Mouse (Mus musculus) liver, embryonic 11.5 days (tissue): ENCODE results near the gene Tns4. TPM values are rescaled to one million over a fixed set of nuclear protein-coding genes. Genes with fewer than 3 reads are reported as not detected.
A peak's percentile ranks its signal among the peaks of the same experiment; 100 is the strongest.

Source experiments
- ATAC-seq: fragments of 200-750 bp; cut with Nextera tagmentation; replicated peaks from 2 replicates; pipeline ENCODE4 v1.8.0; 2017; ENCODE audit warnings: moderate number of reproducible peaks, mild to moderate bottlenecking, moderate TSS enrichment, moderate library complexity; ENCODE audit not compliant: low FRiP score
- DNase-seq: peaks from one replicate; pipeline ENCODE4 v3.0.0-alpha.2; 2017; ENCODE audit warnings: low spot score
- H3K27ac ChIP-seq: fragments of 300-500 bp; sonication (generic); 2 replicates; pipeline ENCODE4 v1.5.1; 2014; ENCODE audit warnings: mild to moderate bottlenecking, low read depth, low read length, control low read depth
- H3K27me3 ChIP-seq: fragments of 300-500 bp; sonication (generic); replicated peaks from 2 replicates; pipeline ENCODE4 v1.6.1; 2014; ENCODE audit warnings: low read length, mixed read lengths; ENCODE audit not compliant: control insufficient read depth, insufficient read depth
- H3K36me3 ChIP-seq: fragments of 300-500 bp; sonication (generic); 2 replicates; pipeline ENCODE4 v1.6.1; 2014; ENCODE audit warnings: mild to moderate bottlenecking, low read length, moderate library complexity, mixed read lengths; ENCODE audit not compliant: control insufficient read depth, insufficient read depth
- H3K4me1 ChIP-seq: fragments of 300-500 bp; sonication (generic); replicated peaks from 2 replicates; pipeline ENCODE4 v1.6.1; 2014; ENCODE audit warnings: low read length, mixed read lengths; ENCODE audit not compliant: control insufficient read depth, insufficient read depth
- H3K4me2 ChIP-seq: fragments of 300-500 bp; sonication (generic); 2 replicates; pipeline ENCODE4 v1.6.1; 2014; ENCODE audit warnings: mild to moderate bottlenecking, control low read depth, moderate library complexity
- H3K4me3 ChIP-seq: fragments of 300-500 bp; sonication (generic); 2 replicates; pipeline ENCODE4 v1.5.1; 2014; ENCODE audit warnings: low read depth, low read length, control low read depth
- H3K9ac ChIP-seq: fragments of 300-500 bp; sonication (generic); 2 replicates; pipeline ENCODE4 v1.6.1; 2014; ENCODE audit warnings: low read depth, low read length, control low read depth
- H3K9me3 ChIP-seq: fragments of 300-500 bp; sonication (generic); 2 replicates; pipeline ENCODE4 v1.6.1; 2016; ENCODE audit warnings: low read length, inconsistent platforms, mixed read lengths; ENCODE audit not compliant: control insufficient read depth
- whole genome bisulfite sequencing: fragments of 180-500 bp; shearing (Covaris S2); extraction: QIAGEN DNeasy Blood & Tissue Kit; methylation state at CpG from one replicate; pipeline ENCODE4 v1.1.7; 2014; 5-methylcytosine and 5-hydroxymethylcytosine counted together
- polyA plus RNA-seq: library from polyadenylated mRNA; unstranded; fragments of >200 nt; fragmentation: Nextera tagmentation; extraction: Ambion mirVana; gene quantifications from 2 replicates; pipeline ENCODE4 v1.2.1, GENCODE M21; 2014

The Tns4 gene
- polyA plus RNA-seq, 1 experiment from 2014 or later: not detected

- Histone ChIP-seq H3K4me2 (peak overlapping the region; percentile 59), H3K9me3 (no peaks in the 10 kb centered on the region), H3K9ac (peak overlapping the region; percentile 27; the same call in 1 of the 2 replicates), H3K4me1 (peaks cover 15% of the 10 kb centered on the region), H3K36me3 (peaks cover 23% of the 10 kb centered on the region), H3K27ac (peak overlapping the region; percentile 30; the same call in 1 of the 2 replicates), H3K27me3 (no peaks in the 10 kb centered on the region), H3K4me3 (peak overlapping the region; percentile 93)
- DNase-seq (no peak), ATAC-seq (peak; percentile 6; the same call in 1 of the 2 replicates)
- WGBS: 42% methylated on average over 18 of the region's 18 CpGs
These were observed 64.5 kb downstream of the Tns4 start for GRCm38 (mm10) chr11:99024468-99025134.

GRCm38 (mm10) chr11:99023500-99024467 is 65.3 kb downstream of the Tns4 start, which contains the start of gene Top2a:
Top2a (minus strand) TSS chr11:99024189.
- Histone ChIP-seq H3K4me1 (peaks cover 15% of the 10 kb centered on the region), H3K4me3 (peak within 1 kb of the TSS; percentile 93), H3K4me2 (peak within 1 kb of the TSS; percentile 81), H3K36me3 (peaks cover 29% of the 10 kb centered on the region), H3K9me3 (no peaks in the 10 kb centered on the region), H3K27ac (peak within 1 kb of the TSS; percentile 88), H3K27me3 (no peaks in the 10 kb centered on the region), H3K9ac (peak within 1 kb of the TSS; percentile 99)
- WGBS: under 1% methylated on average over 54 of the region's 54 CpGs
- DNase-seq (peak; percentile 93), ATAC-seq (peak; percentile 93)

GRCm38 (mm10) chr11:99023094-99023493 is 66.0 kb downstream of the Tns4 start:
- peak overlapping the region; percentile 93 for H3K4me3 ChIP-seq
- 6% methylated on average over 4 of the region's 4 CpGs for WGBS
- H3K4me1 ChIP-seq: peaks cover 15% of the 10 kb centered on the region
- peak overlapping the region; percentile 99 for H3K9ac ChIP-seq
- H3K4me2 ChIP-seq: peak overlapping the region; percentile 81
- ATAC-seq (no peak), DNase-seq (no peak)
- peak overlapping the region; percentile 88 for H3K27ac ChIP-seq
- peaks cover 34% of the 10 kb centered on the region for H3K36me3 ChIP-seq
- H3K9me3 ChIP-seq: no peaks in the 10 kb centered on the region
- H3K27me3 ChIP-seq: no peaks in the 10 kb centered on the region

- no peak overlapping the region for H3K27ac ChIP-seq
- H3K36me3 ChIP-seq: peaks cover 41% of the 10 kb centered on the region
- peak overlapping the region; percentile 50 for H3K9ac ChIP-seq
- no peaks in the 10 kb centered on the region for H3K9me3 ChIP-seq
- H3K4me3 ChIP-seq: peak overlapping the region; percentile 93
- peak overlapping the region; percentile 81 for H3K4me2 ChIP-seq
- H3K4me1 ChIP-seq: peaks cover 15% of the 10 kb centered on the region
- ATAC-seq (no peak), DNase-seq (no peak)
- WGBS: 79% methylated on average over 5 of the region's 5 CpGs
- H3K27me3 ChIP-seq: no peaks in the 10 kb centered on the region
These were observed 66.6 kb downstream of the Tns4 start for GRCm38 (mm10) chr11:99022384-99022933.

GRCm38 (mm10) chr11:99019844-99020243 is 69.3 kb downstream of the Tns4 start:
- Histone ChIP-seq H3K4me3 (no peak overlapping the region), H3K27me3 (no peaks in the 10 kb centered on the region), H3K4me1 (peaks cover 15% of the 10 kb centered on the region), H3K27ac (no peak overlapping the region), H3K36me3 (peaks cover 57% of the 10 kb centered on the region), H3K9me3 (no peaks in the 10 kb centered on the region), H3K9ac (no peak overlapping the region), H3K4me2 (no peak overlapping the region)
- ATAC-seq (no peak), DNase-seq (no peak)
- 91% methylated on average over 6 of the region's 6 CpGs for WGBS

Other genes with a start within 250 kb of the Tns4 start
- gene Wipf2, start 225.7 kb downstream of the Tns4 start, polyA plus RNA-seq: 3.8 and 4.7 TPM in 2 replicates
- 96.3 and 114 TPM in 2 replicates for gene Cdc6, start 181.5 kb downstream of the Tns4 start, polyA plus RNA-seq
- gene Rara, start 161.5 kb downstream of the Tns4 start, polyA plus RNA-seq: 18.6 and 20.1 TPM in 2 replicates
- gene Gjd3, start 106.3 kb downstream of the Tns4 start, polyA plus RNA-seq: 0.21 and 0.22 TPM in 2 replicates
- gene Top2a, start 65.1 kb downstream of the Tns4 start, polyA plus RNA-seq: 315 and 330 TPM in 2 replicates
- 324 and 328 TPM in 2 replicates for gene Igfbp4, start 48.1 kb downstream of the Tns4 start, polyA plus RNA-seq
- gene Ccr7, start 65.8 kb upstream of the Tns4 start, polyA plus RNA-seq: 0.36 and 0.58 TPM in 2 replicates
- gene Smarce1, start 141.7 kb upstream of the Tns4 start, polyA plus RNA-seq: 145 and 150 TPM in 2 replicates
- gene Krt222, start 154.8 kb upstream of the Tns4 start, polyA plus RNA-seq: 0.14 and 0.61 TPM in 2 replicates
- not detected in 2 replicates for gene Krt24, start 196.0 kb upstream of the Tns4 start, polyA plus RNA-seq
- not detected in 2 replicates for gene Krt25, start 233.6 kb upstream of the Tns4 start, polyA plus RNA-seq
- gene Krt26, start 248.7 kb upstream of the Tns4 start, polyA plus RNA-seq: not detected in 2 replicates